Mouse (Mus musculus): ENCODE data around the gene 1110008P14Rik. TPM values are rescaled to one million over a fixed set of nuclear protein-coding genes. Genes with fewer than 3 reads are reported as not detected.

1110008P14Rik gene
- polyA plus RNA-seq, 1 experiment, result 104 TPM

DNA sequence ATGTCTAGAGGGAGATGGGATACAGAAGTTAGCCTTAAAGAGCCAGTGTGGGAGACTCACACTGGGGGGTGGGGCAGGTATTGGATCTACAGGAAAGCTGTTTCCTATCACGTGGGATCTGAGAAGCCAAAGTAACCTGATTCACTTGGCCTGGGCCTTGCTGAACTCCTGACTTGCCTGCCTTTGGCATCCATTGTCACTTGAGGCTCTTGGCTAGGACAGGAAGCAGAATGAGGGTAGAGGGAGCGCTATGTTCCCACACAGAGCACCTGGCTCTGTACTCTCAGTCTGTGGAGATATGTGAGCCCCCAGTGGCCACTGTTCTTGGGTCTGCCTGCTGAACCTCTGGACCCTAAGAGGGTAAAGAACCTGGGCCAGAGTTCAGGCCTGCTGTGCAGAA lies 34.8 kb upstream of the 1110008P14Rik start:
- Histone ChIP-seq H3K27me3 (ENCODE audit: control insufficient read depth, insufficient read depth, insufficient read length) (no peaks in the 10 kb centered on the region), H3K4me3 (ENCODE audit: insufficient read depth, poor library complexity, severe bottlenecking) (no peak overlapping the region), H3ac (ENCODE audit: control insufficient read depth, insufficient read length, low read depth) (no peak overlapping the region), H3K79me2 (ENCODE audit: control insufficient read depth, insufficient read depth) (peaks cover 9% of the 10 kb centered on the region), H3K36me3 (ENCODE audit: control insufficient read depth, insufficient read depth) (peaks cover 51% of the 10 kb centered on the region), H3K79me3 (ENCODE audit: low read depth) (peaks cover 2% of the 10 kb centered on the region)
- TF ChIP-seq FOSL1 (IDR thresholded peaks at IDR 0.05; ENCODE audit: insufficient read depth, low read length, poor library complexity, severe bottlenecking) (no peak), MYOD1 (IDR thresholded peaks at IDR 0.05; ENCODE audit: control insufficient read depth, insufficient read length, low read depth) (no peak), CEBPB (IDR thresholded peaks at IDR 0.05; ENCODE audit: low read depth) (no peak), MAX (IDR thresholded peaks at IDR 0.05) (no peak), CTCF (IDR thresholded peaks at IDR 0.05; ENCODE audit: control insufficient read depth, insufficient read depth, insufficient read length) (no peak), USF1 (IDR thresholded peaks at IDR 0.05; ENCODE audit: low read depth) (no peak)

DNA sequence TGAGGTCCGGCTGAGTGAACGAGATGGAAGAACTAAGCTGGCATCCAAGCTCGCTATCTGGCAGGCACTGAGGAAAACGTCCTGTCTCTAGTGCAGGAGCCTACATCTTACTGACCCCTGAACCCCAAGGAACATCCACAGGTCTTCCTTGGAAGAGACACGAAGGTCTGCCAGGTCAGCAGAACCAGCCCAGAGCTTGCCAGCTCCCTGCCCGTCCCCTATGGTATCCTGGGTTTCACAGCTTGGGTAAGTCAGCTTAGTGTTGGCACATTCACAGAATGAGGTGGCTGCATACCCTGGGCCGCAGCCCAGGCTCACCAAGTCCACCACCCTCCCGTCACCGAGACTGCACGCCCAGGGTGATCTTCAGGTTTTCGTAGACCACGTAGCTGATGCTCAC lies 34.1 kb upstream of the 1110008P14Rik start:
- Histone ChIP-seq H3K36me3 (ENCODE audit: control insufficient read depth, insufficient read depth) (peaks cover 46% of the 10 kb centered on the region), H3K79me3 (ENCODE audit: low read depth) (peaks cover 2% of the 10 kb centered on the region)
- no peak for TF ChIP-seq MYOD1 (IDR thresholded peaks at IDR 0.05; ENCODE audit: control insufficient read depth, insufficient read length, low read depth)
- TF ChIP-seq MAX (IDR thresholded peaks at IDR 0.05), result no peak
- no peak for TF ChIP-seq USF1 (IDR thresholded peaks at IDR 0.05; ENCODE audit: low read depth)
- TF ChIP-seq CTCF (IDR thresholded peaks at IDR 0.05; ENCODE audit: control insufficient read depth, insufficient read depth, insufficient read length), result no peak
- no peak for TF ChIP-seq MYOG (IDR thresholded peaks at IDR 0.05; ENCODE audit: control insufficient read depth, extremely low read depth, insufficient read length)
- TF ChIP-seq CEBPB (IDR thresholded peaks at IDR 0.05; ENCODE audit: low read depth), result no peak
- TF ChIP-seq FOSL1 (IDR thresholded peaks at IDR 0.05; ENCODE audit: insufficient read depth, low read length, poor library complexity, severe bottlenecking), result no peak

DNA sequence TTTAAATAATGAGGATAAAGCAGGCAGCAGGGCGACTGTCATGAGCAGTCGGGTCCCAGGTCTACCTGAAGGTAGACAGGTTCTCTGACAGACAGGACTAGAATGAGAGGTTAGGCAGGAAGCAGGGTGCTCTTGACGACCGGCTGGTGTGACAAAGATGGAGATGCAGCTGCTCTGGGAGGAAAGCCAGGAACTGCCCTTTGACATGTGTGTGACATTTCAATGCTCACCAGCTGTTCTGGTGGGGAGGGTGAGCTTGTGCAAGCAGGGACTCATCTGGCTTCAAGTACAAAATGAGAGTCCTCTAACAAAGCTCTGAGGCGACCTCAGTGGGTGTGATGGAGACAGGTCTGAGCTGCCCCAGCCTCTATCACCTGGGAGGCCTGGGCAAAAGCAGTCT lies 32.2 kb upstream of the 1110008P14Rik start:
- no peak for TF ChIP-seq MYOG (IDR thresholded peaks at IDR 0.05; ENCODE audit: control insufficient read depth, extremely low read depth, insufficient read length)
- no peak for TF ChIP-seq CTCF (IDR thresholded peaks at IDR 0.05; ENCODE audit: control insufficient read depth, insufficient read depth, insufficient read length)
- TF ChIP-seq CEBPB (IDR thresholded peaks at IDR 0.05; ENCODE audit: low read depth), result no peak
- no peak for TF ChIP-seq FOSL1 (IDR thresholded peaks at IDR 0.05; ENCODE audit: insufficient read depth, low read length, poor library complexity, severe bottlenecking)
- TF ChIP-seq USF1 (IDR thresholded peaks at IDR 0.05; ENCODE audit: low read depth), result no peak
- TF ChIP-seq MYOD1 (IDR thresholded peaks at IDR 0.05; ENCODE audit: control insufficient read depth, insufficient read length, low read depth), result no peak
- TF ChIP-seq MAX (IDR thresholded peaks at IDR 0.05), result no peak
- Histone ChIP-seq H3K36me3 (ENCODE audit: control insufficient read depth, insufficient read depth) (peaks cover 32% of the 10 kb centered on the region), H3K27me3 (ENCODE audit: control insufficient read depth, insufficient read depth, insufficient read length) (no peaks in the 10 kb centered on the region), H3ac (ENCODE audit: control insufficient read depth, insufficient read length, low read depth) (no peak overlapping the region), H3K4me3 (ENCODE audit: insufficient read depth, poor library complexity, severe bottlenecking) (no peak overlapping the region), H3K79me3 (ENCODE audit: low read depth) (no peaks in the 10 kb centered on the region), H3K79me2 (ENCODE audit: control insufficient read depth, insufficient read depth) (no peaks in the 10 kb centered on the region)

More for the DNA sequence above, 34.1 kb upstream of the 1110008P14Rik start:
- Histone ChIP-seq H3K4me3 (ENCODE audit: insufficient read depth, poor library complexity, severe bottlenecking) (no peak overlapping the region), H3ac (ENCODE audit: control insufficient read depth, insufficient read length, low read depth) (no peak overlapping the region), H3K27me3 (ENCODE audit: control insufficient read depth, insufficient read depth, insufficient read length) (no peaks in the 10 kb centered on the region), H3K79me2 (ENCODE audit: control insufficient read depth, insufficient read depth) (peaks cover 1% of the 10 kb centered on the region)

DNA sequence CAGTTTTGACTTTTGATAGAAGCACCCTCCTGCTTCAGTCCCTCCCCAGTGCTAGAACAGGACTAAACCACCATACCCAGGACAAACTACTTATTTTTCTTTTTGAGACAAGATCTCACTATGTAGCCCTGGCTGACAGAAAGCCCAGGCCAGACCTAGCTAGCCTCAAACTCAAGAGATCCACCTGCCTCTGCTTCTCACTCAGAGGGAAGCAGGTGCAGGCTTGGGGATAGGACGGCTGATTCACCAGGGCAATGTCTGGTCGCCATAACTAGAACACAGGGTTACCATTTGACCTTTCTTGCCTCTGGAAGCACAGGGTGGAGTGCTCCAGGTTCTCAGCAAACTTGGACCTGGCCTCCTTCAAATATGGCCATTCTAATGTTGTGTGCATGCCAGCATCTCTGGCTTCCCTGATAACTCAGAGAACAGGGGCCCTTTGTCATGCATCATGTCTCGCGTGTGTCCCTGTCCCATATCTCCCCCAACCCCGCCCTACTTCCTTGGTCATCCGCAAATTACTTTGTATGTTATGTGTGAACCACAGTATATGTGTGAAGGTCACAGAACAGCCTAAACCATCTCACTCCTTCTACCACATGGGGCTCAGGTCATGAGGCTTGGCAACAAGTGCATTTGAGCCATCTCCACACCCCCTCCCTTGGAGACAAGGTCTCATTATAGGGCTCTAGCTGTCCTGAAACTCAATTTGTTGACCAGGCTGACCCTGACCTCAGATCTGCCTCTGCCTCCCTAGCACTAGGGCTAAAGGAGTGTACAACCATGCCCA lies 31.2 kb upstream of the 1110008P14Rik start:
- Histone ChIP-seq H3K79me2 (ENCODE audit: control insufficient read depth, insufficient read depth) (no peaks in the 10 kb centered on the region), H3ac (ENCODE audit: control insufficient read depth, insufficient read length, low read depth) (no peak overlapping the region), H3K4me3 (ENCODE audit: insufficient read depth, poor library complexity, severe bottlenecking) (no peak overlapping the region), H3K79me3 (ENCODE audit: low read depth) (no peaks in the 10 kb centered on the region), H3K27me3 (ENCODE audit: control insufficient read depth, insufficient read depth, insufficient read length) (no peaks in the 10 kb centered on the region), H3K36me3 (ENCODE audit: control insufficient read depth, insufficient read depth) (peaks cover 23% of the 10 kb centered on the region)
- TF ChIP-seq CEBPB (IDR thresholded peaks at IDR 0.05; ENCODE audit: low read depth) (no peak), MYOD1 (IDR thresholded peaks at IDR 0.05; ENCODE audit: control insufficient read depth, insufficient read length, low read depth) (no peak), USF1 (IDR thresholded peaks at IDR 0.05; ENCODE audit: low read depth) (no peak), CTCF (IDR thresholded peaks at IDR 0.05; ENCODE audit: control insufficient read depth, insufficient read depth, insufficient read length) (no peak), MAX (IDR thresholded peaks at IDR 0.05) (no peak), MYOG (IDR thresholded peaks at IDR 0.05; ENCODE audit: control insufficient read depth, extremely low read depth, insufficient read length) (no peak), FOSL1 (IDR thresholded peaks at IDR 0.05; ENCODE audit: insufficient read depth, low read length, poor library complexity, severe bottlenecking) (no peak)

DNA sequence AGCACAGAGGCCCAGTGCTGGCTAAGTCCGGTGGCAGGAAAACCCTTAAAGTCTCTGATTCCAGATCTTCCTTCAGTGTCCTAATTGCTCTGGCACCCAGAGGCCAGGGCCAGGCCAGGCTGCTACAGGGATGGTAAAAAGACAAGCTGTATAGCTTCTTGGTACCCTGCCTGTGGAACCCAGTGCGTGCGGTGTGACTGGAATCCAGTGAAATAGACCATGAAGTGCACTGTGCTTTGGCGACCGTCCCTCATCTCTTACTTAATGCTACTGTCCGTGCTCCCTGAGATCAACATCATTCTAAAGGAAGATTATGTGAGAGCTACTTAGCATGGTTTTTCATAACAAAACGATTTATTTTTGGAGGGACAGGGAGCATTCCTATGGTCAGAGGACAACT lies 29.7 kb upstream of the 1110008P14Rik start:
- Histone ChIP-seq H3K27me3 (ENCODE audit: control insufficient read depth, insufficient read depth, insufficient read length) (no peaks in the 10 kb centered on the region), H3K4me3 (ENCODE audit: insufficient read depth, poor library complexity, severe bottlenecking) (no peak overlapping the region), H3ac (ENCODE audit: control insufficient read depth, insufficient read length, low read depth) (no peak overlapping the region), H3K79me2 (ENCODE audit: control insufficient read depth, insufficient read depth) (no peaks in the 10 kb centered on the region), H3K79me3 (ENCODE audit: low read depth) (no peaks in the 10 kb centered on the region), H3K36me3 (ENCODE audit: control insufficient read depth, insufficient read depth) (peaks cover 8% of the 10 kb centered on the region)
- no peak for TF ChIP-seq USF1 (IDR thresholded peaks at IDR 0.05; ENCODE audit: low read depth)
- no peak for TF ChIP-seq FOSL1 (IDR thresholded peaks at IDR 0.05; ENCODE audit: insufficient read depth, low read length, poor library complexity, severe bottlenecking)
- TF ChIP-seq CEBPB (IDR thresholded peaks at IDR 0.05; ENCODE audit: low read depth), result no peak
- TF ChIP-seq MAX (IDR thresholded peaks at IDR 0.05), result no peak
- TF ChIP-seq CTCF (IDR thresholded peaks at IDR 0.05; ENCODE audit: control insufficient read depth, insufficient read depth, insufficient read length), result no peak
